Mouse (Mus musculus): ENCODE data around the gene Eif2d. TPM values are rescaled to one million over a fixed set of nuclear protein-coding genes. Genes with fewer than 3 reads are reported as not detected.

Gene Eif2d
- total RNA-seq, 1 experiment from 2014 or later, result 18.4 TPM

Other genes starting within 250 kb of the Eif2d start
- 0.74 TPM in 1 of 2 replicates, not detected in the other for gene Il20, start 241.7 kb upstream of the Eif2d start, total RNA-seq (2017)
- gene Il19, start 213.1 kb upstream of the Eif2d start, total RNA-seq (2017), result not detected in 2 replicates
- not detected in 2 replicates for gene Il10, start 133.3 kb upstream of the Eif2d start, total RNA-seq (2017)
- gene Mapkapk2, start 55.4 kb upstream of the Eif2d start, total RNA-seq (2017), result 103 and 112 TPM in 2 replicates
- gene Dyrk3, start 14.8 kb upstream of the Eif2d start, total RNA-seq (2017), result 1.2 and 1.7 TPM in 2 replicates
- 193 and 204 TPM in 2 replicates for gene Rassf5, start 92.1 kb downstream of the Eif2d start, total RNA-seq (2017)
- gene Ikbke, start 126.4 kb downstream of the Eif2d start, total RNA-seq (2017), result 28.6 and 38.6 TPM in 2 replicates